Mouse (Mus musculus): ENCODE measurements at regions not wholly inside any gene's neighbourhood (a gene's known extent, or its start where the extent isn't known, plus 50 kb on each side); places are given as distances from the start of the nearest gene placed in this dataset.
"Not testable (repeated sequence)": the region's sequence is repeated elsewhere in the genome, so short reads cannot be mapped to it uniquely, and the experiment has no call there.

DNA sequence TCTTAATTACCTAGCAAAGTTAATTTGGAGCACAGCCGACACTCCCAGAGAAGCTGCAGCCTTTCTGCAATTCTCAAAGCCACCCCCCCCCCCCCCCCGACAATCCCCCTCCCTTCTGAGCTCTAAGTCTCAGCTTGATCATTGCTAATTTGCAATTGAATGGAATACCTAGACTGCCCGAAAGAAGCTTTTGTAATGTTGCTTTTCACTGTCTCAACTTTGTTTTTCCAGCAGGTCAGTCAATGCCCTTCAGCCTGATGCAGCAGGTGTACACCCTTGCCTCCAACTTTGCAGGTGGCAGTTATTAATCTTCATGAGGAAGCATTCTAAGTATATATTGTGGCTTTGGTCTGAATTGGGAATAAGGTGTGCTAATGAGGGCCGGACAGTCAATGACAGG lies 1006.6 kb upstream of the Gm8797 start:
- no peak for DNase-seq

DNA sequence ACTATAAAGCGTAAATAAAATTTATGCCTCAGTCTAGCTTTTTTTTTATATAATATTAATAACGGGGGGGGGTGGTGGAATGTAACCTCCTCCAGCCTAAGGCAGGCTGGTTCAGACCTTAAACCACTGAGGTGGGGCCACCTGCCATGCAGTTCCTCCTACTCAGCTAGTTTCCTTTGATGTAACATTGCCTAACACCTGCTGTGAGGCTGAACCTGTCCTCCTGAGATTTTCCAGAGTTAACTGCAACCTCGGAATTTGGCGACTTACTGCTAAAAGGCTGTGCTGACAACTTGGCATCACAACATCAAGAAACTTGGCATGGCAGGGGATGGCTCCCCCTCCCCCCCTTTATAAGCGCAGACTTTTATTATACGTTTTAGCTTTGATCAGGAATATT lies 1006.0 kb upstream of the Gm8797 start:
- no peak for DNase-seq

DNA sequence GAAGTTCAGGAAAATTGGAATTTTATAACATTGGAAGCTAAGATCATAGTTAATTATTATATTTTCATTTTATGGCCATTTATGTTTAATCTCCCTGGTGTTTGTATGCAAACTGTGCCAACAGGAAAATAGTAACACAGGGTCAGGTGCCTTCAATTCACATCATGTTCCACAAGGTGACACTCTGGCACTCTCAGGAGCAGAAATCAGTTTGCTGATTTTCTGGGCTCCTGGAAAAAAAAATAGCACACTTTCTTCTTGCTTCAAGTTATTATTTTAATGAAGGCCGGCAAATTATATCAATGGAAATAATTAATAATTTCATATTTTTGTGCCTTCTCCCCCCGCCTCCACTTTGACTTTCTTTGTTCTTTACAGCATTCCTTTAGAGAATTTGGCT lies 994.5 kb upstream of the Gm8797 start:
- no peak for DNase-seq

DNA sequence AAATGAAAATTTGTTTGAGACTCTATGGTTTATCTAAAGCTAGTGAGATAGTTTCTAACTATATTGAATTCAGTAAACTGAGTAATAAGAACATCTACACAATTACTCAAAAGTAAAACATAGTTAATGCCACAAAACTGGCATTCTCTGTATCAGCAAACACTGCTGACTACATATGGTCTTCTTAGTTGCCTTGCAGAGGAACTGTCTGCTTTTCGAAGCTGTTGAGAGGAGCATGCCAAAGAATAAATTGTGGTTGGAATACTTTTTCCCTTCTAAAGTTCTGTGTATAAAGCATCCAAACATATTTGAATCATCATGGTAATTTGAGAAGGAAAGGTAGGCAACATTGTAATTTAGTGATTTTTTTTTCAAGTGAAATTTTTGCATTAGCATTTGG lies 993.5 kb upstream of the Gm8797 start:
- DNase-seq: no peak

DNA sequence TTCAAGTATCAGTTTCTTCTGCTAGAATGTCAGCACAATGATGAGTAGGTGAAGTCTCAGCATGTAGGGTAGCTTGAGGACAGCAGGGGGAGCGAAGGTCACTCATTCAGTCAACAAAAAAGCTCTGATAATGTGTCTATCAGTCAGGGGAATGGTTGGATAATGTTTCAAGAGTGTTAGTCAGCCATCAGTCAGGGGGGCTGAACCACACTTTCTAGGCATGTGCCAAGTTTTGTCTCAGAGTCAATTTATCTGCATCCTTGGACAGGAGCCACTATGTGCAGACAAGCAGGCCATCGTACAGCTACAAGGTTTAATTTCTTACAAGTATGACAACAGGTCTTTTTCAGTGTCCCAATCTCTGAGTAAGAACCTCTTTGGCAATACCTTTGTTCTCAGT lies 987.5 kb upstream of the Gm8797 start:
- no peak for DNase-seq

DNA sequence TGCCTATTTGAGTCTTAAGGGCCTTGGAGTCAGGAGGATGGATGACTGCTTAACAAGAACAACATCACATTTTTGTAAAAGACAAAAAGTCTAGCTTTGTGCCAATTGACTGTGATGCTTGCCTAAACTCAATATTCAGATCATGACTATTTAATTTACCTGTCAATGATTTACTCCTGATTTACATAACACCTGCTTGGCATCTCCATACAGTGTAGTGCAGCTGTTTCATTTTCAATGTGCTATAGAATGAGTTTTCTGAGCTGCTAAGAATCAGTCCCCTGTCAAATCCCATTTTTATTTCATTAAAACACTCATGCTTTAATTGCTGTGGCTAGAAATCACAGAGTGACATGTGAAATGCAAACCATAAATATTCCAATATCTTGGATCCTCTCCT lies 974.0 kb upstream of the Gm8797 start:
- DNase-seq: no peak

DNA sequence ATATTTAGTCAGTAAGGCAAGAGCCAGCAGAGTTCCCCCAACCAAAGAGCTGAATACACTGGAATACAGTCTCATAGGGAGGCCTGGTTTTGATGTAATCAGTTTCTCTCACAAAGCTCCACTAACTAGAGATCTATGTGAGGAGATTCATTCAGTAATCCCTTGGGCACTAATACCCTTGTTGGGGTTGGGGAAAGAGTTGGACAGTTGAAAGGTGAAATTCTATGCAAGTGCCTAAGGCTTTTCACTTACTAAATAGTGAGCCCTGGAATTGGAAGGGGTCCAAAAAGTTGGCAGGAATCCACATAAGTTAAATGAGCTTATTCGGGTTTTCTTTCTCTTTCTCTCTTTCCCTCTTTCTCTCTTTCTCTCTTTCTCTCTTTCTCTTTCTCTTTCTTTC lies 965.4 kb upstream of the Gm8797 start:
- DNase-seq: no peak

DNA sequence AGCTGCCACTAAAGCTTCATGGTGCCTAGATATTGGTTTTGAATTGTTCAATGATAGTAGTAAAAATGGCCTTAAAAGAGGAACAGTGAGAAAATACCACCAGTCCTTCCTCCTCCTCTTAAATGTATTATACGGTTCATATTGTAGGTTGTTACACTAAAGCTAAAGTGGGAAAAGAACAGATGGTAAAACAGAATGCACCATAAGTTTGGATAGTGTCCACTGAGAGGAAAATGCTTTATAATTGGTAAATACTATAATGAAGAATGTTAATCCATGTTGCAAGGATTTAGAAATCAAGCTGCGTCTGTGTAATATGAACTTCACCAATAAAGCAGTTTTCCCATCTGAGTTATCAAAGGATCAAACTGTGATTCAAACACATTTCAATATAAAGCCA lies 957.5 kb upstream of the Gm8797 start:
- no peak for DNase-seq

DNA sequence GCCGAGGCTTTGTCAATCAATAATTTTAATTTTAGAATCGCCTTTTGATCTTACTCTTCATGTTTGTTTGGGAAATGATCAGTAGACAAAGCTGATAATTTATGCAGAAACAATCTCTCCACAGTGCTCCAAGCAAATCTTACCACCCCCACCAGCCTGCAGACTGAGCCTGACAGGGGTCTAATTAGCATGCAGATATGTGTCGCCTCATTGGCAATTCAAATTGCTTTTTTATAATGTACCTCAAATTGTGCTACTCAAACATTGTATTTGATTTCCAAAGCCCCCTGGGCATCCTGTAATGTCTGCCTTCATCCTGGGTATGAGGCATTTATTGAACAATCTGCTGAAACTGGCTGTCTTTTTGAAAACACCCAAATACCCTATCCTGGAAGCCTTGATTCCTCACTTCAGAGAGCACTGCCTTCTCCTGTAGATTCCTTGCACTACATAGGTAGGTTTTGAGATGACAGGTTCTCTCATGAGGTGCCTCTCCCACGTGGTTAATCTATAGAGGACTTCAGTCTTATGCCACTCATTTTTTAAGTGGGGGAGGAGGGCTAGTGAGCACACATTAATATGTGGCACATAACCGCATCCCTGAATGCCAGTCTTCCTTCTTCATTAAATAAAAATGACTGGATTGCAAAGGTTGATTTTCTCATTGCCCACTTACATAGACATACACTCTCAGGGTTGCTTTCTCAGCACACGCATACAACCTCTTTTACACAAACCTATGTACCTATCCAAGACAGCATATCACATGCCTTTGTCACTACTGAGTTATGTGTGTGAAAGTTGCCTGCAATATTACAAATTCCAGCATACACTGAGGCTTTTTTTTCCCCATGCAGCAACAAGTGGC lies 954.3 kb upstream of the Gm8797 start:
- DNase-seq: no peak

DNA sequence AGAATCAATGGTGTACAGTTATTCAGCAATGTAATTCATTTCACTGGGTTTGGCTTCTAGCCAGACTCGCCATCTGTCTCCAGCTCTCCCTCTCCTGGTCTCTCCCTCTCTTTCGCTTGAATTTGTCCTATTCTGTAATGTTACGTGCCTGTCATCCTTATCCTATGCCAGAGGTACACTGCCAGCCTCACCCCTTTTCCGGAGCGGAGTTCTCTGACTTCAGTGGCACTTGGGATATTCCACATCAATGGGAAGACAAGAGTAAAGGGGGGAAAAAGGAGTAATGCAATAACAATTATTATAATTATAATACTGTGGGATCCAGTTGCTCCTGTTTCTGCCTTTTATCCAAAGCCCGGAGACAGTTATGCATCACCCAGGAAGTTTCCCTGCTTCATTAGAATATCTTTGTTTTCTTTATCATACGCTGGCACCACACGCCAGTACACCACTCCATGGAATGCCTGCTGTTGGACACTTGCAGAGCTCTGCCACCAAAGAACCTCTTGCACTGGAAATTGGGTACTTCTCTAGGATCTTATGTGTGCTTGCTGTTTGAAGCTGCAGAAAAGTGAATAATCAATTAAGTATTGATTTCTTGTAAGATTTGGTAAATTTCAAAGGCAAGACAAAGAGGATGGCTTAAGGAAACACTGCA lies 953.6 kb upstream of the Gm8797 start:
- peak; percentile 53 for DNase-seq

DNA sequence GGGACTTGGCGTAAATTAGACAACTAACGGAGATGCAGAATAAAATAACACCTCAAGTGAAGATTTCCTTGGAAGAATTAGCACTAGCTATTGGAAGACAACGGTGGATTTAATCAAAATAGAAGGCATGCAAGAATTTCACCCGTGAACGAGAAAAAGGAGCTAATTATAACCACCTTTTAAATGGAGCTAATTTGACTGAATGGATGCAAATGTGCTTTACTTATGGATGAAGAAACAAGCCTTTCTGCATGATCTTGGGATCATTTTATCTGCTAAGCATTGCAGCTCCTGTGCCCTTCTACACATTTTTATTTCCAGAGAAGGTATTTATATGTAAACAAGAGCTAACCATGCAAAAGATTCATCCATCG lies 953.1 kb upstream of the Gm8797 start:
- DNase-seq: no peak

DNA sequence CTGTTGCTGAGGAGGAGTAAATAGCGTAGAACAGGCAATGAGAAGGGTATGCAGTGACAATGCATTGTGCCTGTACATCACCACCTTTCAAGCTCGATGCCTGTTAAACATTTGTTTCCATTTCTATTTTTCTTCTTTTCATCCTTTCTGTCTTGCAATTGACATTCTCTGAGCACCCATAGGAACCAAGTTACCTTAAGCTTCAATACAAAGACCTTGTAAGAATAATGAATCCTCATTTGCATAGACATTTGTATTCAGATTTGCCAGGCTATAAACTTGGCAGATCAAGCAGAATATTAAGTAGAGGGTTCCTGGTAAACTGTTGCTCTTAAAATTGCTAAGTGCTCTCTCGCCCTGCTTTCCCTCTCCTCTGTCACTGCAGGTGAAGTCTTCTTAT lies 952.2 kb upstream of the Gm8797 start:
- no peak for DNase-seq

DNA sequence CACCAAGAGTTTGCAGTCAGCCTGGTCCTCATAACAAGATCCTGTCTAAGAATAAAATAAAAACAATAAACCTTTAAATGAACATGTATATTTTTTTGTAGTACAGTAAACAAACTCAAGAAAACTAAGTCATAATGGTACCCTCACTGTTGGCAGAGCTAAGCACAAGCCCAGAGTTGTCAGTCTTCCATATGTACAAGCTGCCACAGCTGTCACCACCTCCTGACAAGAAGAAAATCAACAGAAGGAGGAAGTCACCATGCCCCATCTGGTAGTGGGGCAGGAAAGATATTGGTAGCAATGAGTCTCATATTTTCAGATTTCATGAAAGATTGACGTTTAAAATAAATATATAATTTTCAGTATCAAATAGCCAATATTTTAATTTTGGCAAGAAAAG lies 916.1 kb upstream of the Gm8797 start:
- DNase-seq: no peak

DNA sequence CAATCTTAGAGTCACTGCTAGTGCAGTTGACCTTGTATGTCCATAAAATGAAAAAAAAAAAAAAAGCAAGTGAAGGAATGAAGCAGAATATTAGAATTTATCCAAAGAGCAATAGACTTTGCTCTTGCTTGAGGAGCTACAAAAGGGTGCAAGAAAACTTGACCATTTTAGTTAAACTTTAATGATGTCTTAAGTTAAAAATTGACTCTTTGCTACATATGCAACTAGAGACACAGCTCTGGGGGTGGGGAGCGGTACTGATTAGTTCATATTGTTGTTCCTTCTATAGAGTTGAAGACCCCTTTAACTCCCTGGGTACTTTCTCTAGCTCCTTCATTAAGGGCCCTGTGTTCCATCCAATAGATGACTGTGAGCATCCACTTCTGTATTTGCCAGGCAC lies 915.0 kb upstream of the Gm8797 start:
- no peak for DNase-seq

DNA sequence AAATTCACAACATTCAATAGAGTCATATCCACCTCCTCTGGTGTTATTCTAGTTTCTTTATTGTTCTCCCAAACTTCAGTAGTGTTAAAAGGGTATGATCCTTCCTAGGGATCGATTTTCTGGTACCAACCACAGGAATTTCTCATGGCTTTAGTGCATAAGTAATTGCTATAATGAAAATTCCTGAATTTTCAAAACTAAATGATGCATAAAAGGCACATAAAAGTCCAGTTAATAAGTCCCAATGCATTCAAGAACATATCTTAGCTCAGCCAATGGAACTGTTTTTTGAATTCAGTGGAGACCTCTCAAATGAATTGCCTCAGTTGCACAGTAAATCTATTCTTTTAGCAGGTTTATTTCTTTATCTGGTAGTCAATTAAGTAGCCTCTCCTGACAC lies 913.7 kb upstream of the Gm8797 start:
- DNase-seq: no peak

DNA sequence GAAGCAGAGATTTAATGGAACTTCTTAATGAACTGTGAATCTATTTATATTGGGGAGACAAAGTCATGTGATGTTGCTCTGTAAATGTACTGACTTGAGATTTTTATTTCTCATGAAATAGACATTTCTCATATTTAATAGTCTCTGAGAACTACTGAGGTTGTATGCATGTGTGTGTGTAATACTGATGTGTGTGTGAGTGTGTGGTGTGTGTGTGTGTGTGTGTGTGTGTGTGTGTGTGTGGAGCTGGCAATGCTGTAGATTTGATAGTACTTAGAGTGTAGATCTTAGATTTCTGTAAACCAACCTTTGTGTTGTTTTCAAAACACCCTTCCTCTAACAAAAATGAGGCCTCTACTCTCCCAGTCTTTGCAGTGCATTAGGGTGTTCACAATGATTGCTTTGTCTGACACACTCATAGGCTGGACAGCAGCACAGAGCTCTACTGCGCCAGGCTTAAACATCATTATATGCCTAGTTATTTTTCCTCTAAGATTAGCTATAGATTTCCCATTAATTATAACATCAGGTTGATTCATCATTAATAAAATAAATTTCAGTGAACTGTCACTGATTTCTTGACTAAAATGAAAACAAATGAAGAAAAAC lies 895.5 kb upstream of the Gm8797 start:
- DNase-seq: no peak

DNA sequence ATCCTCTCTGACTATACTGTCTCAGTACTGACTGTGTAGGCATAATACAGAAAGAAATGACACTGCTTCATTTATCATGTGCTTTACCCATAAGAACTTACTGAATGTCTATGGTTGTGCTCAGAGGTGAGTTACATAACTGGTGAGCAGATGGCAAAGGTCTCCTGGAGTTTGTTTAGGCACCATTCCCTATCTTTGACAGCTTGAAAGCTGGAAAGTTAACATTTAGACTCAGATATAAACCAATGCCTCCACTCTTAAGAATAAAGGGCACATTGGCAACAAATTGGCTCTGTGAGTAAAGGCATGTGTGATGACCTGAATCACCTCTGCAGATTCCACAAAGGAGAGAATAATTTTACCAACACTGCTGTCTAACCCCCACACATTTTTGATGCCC lies 894.0 kb upstream of the Gm8797 start:
- no peak for DNase-seq

DNA sequence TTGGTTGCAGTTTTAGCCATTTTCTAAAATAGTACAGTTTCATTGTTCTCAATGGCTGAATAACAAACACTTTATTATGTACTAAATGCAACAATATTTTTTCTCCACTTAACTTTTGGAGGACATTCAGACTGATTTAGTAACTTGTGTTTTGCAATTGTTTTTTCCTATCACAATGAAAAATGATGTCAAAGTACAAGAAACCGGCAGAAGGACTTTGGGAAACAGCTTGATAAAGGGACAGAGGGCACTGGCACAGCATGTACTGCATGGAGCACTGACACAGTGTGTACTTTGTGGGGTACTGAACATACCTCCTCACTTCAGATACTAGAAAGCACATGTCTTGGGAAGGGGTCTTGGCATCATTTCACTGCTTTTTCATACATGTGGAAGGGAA lies 884.4 kb upstream of the Gm8797 start:
- no peak for DNase-seq

DNA sequence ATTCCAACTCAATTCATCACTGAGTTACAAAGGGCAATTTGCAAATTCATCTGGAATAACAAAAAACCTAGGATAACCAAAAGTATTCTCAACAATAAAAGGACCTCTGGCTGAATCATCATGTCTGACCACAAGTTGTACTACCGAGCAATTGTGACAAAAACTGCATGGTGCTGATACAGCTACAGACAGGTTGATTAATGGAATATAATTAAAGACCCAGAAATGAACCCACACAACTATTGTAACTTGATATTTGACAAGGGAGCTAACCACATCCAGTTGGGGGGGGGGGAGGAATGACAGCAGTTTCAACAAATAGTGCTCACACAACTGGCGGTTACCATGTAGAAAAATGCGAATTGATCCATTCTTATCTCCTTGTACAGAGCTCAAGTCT lies 864.7 kb upstream of the Gm8797 start:
- no peak for DNase-seq

DNA sequence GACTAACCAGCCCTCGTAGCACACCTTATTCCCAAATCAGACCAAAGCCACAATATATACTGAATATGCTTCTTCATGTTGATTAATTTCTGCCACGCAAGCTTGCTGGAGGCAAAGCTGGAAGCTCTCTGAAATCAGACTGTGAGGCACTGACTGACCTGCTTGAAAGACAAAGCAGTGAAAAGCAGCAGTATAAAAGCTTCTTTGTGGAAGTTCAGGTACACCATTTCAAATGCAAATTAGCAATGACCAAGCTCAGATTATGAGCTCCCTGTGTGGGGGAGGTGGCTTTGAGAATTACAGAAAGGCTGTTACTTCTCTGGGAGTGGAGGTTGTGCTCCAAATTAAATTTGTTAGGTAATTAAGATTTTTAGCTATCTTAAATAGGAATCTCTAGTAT lies 857.5 kb upstream of the Gm8797 start:
- no peak for DNase-seq

DNA sequence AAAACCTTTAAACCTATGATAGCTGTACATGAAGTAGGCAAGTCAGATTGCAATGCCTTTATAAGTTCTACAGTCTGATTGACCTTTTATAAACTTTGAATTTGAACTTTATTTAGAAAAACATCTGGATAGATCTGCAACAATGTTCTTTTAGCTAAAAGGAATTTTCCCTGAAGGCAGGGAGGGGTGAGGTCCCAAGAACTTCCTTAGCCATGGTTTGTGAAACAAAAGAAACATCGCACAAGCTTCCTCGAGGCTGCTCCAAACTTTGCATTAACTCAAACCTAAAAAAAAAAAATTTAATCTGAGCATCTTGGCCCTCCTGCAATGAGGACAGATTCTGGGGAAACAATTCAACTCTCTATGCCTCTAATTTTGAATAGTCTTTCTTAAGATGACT lies 854.8 kb upstream of the Gm8797 start:
- DNase-seq: no peak

DNA sequence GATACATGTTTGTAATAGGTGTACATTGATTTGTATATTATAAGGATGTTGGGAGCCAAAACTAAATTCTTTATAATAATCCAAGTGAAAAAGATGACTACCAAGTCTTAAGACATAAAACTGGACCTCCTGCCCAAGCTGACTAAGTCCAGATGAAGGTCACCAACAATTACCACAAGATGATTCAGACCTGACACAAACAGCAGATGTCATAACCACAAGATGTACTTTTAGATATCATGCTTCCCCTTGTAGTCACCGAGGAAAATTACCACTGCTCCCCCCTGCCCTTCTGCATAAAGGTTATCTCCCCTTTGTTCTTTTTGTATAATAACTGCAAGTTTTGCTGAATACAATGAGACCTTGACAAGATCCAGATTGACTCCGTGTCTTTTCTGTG lies 843.0 kb upstream of the Gm8797 start:
- not testable (repeated sequence) for DNase-seq

DNA sequence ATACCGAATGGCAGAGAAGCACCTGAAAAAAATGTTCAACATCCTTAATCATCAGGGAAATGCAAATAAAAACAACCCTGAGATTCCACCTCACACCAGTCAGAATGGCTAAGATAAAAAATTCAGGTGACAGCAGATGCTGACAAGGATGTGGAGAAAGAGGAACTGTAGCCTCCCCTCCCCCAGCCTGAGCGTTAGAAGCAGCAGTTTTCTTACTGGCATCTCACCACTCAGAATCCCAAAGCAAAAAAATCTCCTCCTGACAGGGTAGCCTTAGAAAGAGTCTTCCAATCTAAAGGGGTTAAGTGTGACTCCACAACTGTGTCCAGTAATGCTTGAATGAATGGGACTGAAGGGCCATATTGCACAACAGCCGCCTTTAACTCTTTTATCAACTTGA lies 819.9 kb upstream of the Gm8797 start:
- DNase-seq: not testable (repeated sequence)

DNA sequence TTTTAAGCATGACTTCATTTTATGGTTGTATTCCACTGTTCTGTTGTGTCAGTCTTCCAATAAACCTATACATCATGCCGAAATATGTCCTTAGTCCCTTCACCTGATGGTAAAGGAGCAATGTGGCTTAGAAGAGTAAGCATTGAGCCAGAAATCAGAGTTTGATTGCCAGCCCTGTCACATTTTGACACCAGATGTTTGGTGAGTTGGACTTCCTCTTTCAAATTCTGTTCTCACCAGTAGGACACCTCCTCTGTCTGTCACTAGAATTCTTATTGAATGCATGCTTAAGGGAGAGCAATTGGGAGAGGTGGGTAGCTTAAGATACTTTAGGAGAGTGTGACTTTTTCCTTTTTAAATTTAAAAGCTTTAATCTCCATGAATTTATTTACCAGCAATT lies 779.1 kb upstream of the Gm8797 start:
- DNase-seq: no peak

Measured in right cerebral cortex, adult 18-20 months (tissue).